Mouse (Mus musculus) left cerebral cortex, postnatal 25 days (tissue): ENCODE data around the gene Ugt1a9. TPM values are rescaled to one million over a fixed set of nuclear protein-coding genes. Genes with fewer than 3 reads are reported as not detected.
"Not testable (repeated sequence)": the region's sequence is repeated elsewhere in the genome, so short reads cannot be mapped to it uniquely, and the experiment has no call there.

Source experiments
- DNase-seq, 2 experiments: peaks; one replicate each; pipeline ENCODE4 v3.0.0; 2022; ENCODE audit warnings: low spot score in 2 of 2, mixed read lengths in 1 of 2
- intact Hi-C: fragments of 180-260 bp; cut with DNase I; formaldehyde crosslinking; loops from one replicate; pipeline ENCODE4 v1.15.1; 2025
- total RNA-seq, 2 experiments: library from RNA; stranded (reverse); gene quantifications; 2 replicates each; pipeline ENCODE4 v1.2.3; 2021

The Ugt1a9 gene
- total RNA-seq, 2 experiments from 2014 or later: not detected

GRCm38 (mm10) chr1:88103697-88104468, 33.3 kb downstream of the Ugt1a9 start:
- intact Hi-C loops: not testable (repeated sequence)
- DNase-seq: peak in 1 of 2 experiments; percentile 8

GRCm38 (mm10) chr1:88104667-88105430, 34.2 kb downstream of the Ugt1a9 start:
- no peak for DNase-seq
- intact Hi-C loops: no loop called here

DNA sequence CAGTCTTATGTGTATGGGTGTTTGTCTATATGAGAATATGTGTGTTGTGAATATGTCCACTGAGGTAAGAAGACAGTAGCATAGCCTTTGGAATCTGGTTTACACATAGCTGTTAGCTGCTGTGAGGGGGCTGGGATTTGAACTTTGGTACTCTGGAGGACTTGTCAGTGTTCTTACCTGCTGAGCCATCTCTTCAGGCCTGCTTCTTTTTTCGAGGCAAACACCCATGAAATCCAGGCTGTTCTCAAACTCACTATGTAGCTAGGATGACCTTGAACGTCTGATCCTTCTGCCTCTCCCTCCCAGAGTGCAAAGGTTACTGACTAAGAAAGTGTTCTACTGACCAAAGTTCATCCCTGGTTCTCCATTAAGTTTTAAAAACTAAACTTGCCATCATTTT, 35.1 kb downstream of the Ugt1a9 start:
- intact Hi-C loops: no loop called here
- no peak for DNase-seq

- DNase-seq, intact Hi-C loops: not testable (repeated sequence)
Observed at GRCm38 (mm10) chr1:88109027-88109557, 38.5 kb downstream of the Ugt1a9 start.

GRCm38 (mm10) chr1:88109604-88110003, 39.0 kb downstream of the Ugt1a9 start:
- intact Hi-C loops: not testable (repeated sequence)

GRCm38 (mm10) chr1:88112769-88113168, 42.2 kb downstream of the Ugt1a9 start:
- intact Hi-C loops, DNase-seq: not testable (repeated sequence)

More at GRCm38 (mm10) chr1:88109604-88110003, 39.0 kb downstream of the Ugt1a9 start:
- not testable (repeated sequence) for DNase-seq

DNA sequence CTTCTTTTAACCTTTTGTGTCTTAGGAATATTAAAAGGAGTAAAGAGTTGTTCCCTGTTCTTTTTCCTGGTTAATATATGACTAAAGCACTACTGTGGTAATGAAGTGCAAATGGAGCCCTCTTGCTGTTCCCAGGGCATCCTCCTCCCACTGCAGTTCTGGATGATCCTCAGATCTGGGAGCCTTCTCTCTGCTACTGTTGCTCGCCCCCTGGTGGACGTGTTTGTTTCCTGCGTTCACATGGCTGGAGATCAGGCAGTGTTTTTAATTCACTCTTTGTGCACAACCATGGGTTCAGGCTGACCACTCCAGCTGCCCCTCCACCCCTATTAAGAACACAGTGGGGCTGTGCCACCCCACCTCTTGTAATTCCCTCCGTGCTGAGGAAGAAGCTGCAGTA, 50.0 kb downstream of the Ugt1a9 start:
- DNase-seq, intact Hi-C loops: not testable (repeated sequence)

DNA sequence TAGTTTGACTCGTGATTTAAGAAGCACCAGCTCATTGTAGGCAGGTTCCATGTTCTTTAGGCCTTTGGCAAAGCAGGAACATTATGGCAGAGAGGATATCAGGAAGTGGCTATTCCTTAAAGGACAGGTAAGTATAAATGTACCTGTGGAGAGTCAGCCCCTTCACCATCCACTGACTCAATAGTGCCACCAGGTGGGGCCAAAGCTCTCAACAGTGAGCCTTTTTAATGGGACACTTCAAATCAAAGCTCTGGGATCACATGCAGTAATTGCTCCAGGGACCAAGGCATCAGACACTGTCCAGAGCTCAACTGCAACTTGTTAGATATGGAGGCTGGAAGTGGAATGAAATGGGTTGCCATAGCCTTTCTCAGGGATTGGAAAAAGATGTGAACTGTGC, 50.9 kb downstream of the Ugt1a9 start:
- DNase-seq, intact Hi-C loops: not testable (repeated sequence)

DNA sequence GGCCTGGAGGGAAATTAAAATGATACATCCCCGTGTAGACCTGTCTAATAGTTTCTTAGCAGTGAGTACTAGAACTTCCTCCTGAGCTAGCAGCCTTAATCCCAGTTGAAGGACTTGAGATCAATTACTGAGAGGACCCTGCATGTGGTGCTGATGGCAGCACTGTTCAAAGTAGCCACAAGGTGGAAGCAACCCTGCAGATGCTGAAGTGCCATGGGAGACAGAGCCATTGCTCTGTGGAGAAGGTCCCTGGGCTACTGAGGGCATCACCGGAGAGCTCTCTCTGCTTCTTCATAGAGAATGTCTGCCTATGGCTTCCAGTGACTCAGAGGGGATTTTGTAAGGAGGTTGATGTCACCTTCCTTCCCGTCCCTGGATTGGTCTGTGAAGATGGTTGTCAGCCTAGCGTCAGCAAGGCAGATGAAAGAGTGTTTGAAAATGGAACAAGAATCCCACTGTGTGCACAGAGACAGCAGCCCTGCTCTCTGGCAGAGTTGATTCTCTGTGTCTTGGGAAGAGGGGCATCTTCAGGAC, 55.3 kb downstream of the Ugt1a9 start:
- intact Hi-C loops, DNase-seq: not testable (repeated sequence)

DNA sequence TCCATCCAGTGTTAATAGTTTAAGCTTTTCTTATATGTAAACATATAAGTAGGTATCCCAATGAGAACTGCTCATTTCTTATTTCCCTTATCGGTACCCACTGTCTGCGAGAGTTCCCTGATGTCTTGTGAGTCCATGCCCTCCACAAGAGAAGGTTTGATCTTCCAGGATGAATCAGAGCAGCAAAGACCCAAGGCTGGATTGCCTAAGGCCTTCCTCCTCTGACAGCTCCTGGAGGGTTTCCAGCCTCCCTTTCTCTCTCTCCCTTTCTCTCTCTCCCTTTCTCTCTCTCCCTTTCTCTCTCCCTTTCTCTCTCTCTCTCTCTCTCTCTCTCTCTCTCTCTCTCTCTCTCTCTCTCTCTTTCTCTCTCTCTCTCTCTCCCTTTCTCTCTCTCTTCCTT, 58.5 kb downstream of the Ugt1a9 start:
- DNase-seq, intact Hi-C loops: not testable (repeated sequence)

GRCm38 (mm10) chr1:88130223-88130622, 59.6 kb downstream of the Ugt1a9 start:
- DNase-seq, intact Hi-C loops: not testable (repeated sequence)

GRCm38 (mm10) chr1:88133908-88134456, 63.4 kb downstream of the Ugt1a9 start:
- no peak for DNase-seq
- intact Hi-C loops: no loop called here

- intact Hi-C loops, DNase-seq: not testable (repeated sequence)
Observed at GRCm38 (mm10) chr1:88134457-88135011, 63.9 kb downstream of the Ugt1a9 start, which contains the start of gene Ugt1a6a. Gene Ugt1a6a (plus strand): TSS chr1:88134809.

DNA sequence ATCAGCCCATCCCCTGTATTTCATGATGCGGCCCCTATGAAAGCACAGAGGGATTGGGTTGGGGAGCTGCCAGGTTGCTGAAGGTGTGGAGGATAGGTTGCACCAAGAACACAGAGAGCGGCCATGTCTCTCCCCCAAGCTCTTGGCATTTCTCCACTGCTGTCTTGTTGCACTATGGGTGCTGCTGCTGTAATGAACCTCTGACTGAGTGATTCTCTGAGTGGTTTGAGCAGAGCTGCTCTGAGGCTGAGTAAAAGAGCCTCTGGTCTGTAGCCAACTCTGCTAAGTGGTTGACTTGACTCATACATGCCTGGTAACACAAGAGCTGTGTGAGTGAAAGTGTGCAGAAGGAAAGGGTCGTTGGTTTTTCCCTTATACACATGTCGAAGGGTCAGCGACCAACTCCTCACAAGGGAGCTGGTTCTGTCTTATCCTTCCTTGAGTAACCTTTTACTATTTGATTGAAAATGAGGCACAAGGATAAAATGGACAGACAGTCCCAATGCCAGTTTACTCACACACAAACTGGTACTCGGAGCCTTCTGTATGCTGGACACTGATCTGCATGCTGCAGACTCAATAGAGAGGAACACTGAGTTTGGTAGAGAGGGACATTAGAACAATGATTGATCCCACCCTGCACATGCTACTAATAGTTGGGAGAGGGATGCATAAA, 64.8 kb downstream of the Ugt1a9 start:
- DNase-seq, intact Hi-C loops: not testable (repeated sequence)

DNA sequence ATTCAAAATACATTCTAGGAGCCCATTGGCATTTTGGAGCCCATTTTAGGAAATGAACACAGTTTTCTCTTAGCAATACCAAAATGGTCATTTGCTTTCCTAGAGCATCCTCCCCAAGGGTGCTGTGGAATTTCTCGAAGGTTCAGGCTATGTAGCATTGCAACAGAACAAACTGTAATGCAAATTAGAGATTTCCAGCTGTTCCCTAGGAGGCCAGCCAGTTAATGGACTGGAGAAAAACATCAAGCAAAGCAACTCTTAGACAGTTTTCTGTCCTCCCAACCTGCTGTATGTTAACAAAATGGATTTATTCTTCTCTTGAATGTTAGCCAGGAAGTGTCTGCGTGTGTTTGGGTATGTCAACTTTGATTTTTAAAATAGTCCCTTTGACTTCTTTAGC, 66.0 kb downstream of the Ugt1a9 start:
- intact Hi-C loops: no loop called here
- no peak for DNase-seq

GRCm38 (mm10) chr1:88137264-88137663, 66.7 kb downstream of the Ugt1a9 start:
- no peak for DNase-seq
- intact Hi-C loops: no loop called here

DNA sequence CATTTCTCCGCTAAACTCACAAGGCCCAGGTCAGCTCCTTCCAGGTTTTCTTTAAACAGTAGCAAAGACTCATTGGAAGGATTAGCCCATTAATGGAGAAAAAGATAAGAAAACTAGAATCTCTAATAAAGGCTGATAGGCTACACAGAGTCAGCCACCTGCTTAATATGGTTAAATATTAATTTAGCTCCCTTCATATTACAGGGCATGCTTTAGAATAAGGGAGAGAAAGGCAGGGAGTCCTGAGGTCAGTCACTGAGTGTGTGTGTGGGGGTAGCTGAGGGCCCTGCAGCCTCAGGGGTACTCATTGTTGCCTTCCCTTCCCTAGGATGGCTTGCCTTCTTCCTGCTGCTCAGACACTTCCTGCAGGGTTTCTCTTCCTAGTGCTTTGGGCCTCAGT, 67.5 kb downstream of the Ugt1a9 start:
- intact Hi-C loops: no loop called here
- DNase-seq: no peak

- DNase-seq, intact Hi-C loops: not testable (repeated sequence)
Observed at GRCm38 (mm10) chr1:88140492-88140891, 69.9 kb downstream of the Ugt1a9 start.
